Mouse (Mus musculus) urinary bladder, adult 2 months (tissue): Measurements from ENCODE around the gene Tor1b. TPM values are rescaled to one million over a fixed set of nuclear protein-coding genes. Genes with fewer than 3 reads are reported as not detected.
"Not testable (repeated sequence)": the region's sequence is repeated elsewhere in the genome, so short reads cannot be mapped to it uniquely, and the experiment has no call there.

Experiments used
- DNase-seq: peaks from one replicate; pipeline ENCODE4 v3.0.0; 2022; ENCODE audit warnings: low spot score
- polyA plus RNA-seq: library from polyadenylated mRNA; depleted of rRNA; stranded (reverse); fragments of >200 nt; gene quantifications from 2 replicates; pipeline ENCODE4 v1.2.3, GENCODE M21; 2012

Gene Tor1b
- polyA plus RNA-seq, 1 experiment: 47.1 TPM

DNA sequence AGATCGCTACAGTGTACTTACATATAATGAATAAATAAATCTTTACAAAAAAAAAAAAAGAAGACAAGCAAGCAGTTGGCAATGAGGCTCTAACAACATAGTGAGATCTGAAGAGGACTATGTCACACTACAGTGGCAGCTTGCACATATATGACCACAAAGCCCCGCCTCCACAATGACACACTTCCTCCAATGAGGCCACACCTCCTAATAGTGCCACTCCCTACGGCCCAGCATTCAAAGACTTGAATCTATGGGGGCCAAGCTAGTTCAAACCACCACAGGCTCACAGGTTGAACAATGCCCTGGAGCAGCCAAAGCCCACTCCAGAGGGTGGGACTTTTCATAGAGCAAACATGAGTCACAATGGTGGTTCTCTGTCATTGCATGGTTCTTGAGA is 20.8 kb upstream of the Tor1b start:
- no peak for DNase-seq

DNA sequence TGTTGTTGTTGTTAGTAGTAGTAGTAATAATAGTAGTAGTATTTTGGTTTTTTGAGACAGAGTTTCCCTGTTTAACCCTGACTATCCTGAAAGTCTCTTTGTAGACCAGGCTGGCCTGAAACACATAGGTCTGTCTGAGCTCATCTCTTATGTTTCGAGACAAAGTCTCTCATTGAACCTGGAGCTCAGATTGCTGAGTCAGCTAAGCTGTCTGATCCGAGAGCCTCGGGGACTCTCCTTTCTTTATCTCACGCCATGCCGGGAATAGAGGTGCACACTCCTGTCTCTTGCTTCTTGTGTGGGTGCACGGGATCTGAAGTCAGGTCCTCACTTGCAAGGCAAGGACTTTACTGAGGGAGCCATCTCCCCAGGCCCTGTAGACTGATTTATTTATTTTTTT is 19.7 kb upstream of the Tor1b start:
- no peak for DNase-seq

DNA sequence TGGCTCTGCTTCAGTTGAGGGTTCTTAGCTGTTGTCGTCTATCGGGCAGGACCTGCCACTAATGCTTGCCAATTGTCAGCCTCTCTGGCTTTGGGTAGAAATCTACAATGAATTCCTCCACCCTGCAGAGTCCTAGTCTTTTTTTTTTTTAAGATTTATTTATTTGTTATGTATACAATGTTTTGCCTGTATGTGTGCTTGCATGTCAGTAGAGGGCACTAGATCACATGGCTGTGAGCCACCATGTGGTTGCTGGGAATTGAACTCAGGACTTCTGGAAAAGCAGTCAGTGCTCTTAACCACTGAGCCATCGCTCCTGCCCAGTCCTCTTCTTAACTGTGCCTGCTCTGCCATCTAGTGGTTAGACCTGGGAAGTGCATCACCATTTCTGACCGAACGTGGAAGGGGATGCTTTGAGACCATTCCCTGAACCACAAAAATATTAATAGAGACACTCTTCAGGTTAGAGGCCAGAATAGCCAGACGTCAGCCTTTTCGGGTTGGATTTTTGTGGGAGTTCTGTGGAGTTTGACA is 18.8 kb upstream of the Tor1b start:
- DNase-seq: no peak

DNA sequence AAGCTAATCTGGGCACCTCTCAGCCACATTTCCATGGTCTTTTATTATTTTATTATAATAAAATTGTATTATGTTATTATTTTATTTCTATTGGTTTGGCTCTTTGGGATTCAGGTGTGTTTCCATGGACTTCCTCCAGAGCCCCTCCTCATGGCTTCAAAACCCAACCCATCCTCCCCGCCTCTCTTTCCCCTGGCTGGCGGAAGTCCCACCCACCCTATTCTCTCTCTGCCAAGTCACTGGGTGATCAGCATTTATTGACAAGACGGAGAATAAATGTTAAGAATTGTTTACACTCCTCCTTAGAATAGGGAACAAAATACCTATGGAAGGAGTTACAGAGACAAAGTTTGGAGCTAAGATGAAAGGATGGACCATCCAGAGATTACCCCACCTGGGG is 16.0 kb upstream of the Tor1b start:
- DNase-seq: no peak

DNA sequence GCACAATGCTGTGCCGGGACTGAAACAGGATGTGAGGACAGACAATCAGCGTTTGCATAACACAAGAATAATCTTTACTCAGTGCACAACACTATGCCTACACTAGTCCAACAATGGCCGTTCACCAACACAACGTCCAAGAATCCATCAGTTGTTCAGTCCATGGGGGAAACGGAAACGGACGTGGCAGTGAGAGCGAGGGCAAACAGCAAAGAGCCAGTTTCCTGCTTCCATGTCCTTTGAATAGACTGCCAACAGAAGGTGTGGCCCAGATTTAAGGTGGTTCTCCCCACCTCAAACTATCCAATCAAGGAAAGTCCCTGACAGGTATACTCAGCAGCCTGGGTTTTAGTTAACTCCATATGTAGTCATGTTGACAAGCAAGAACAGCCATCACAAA is 15.0 kb upstream of the Tor1b start:
- no peak for DNase-seq

DNA sequence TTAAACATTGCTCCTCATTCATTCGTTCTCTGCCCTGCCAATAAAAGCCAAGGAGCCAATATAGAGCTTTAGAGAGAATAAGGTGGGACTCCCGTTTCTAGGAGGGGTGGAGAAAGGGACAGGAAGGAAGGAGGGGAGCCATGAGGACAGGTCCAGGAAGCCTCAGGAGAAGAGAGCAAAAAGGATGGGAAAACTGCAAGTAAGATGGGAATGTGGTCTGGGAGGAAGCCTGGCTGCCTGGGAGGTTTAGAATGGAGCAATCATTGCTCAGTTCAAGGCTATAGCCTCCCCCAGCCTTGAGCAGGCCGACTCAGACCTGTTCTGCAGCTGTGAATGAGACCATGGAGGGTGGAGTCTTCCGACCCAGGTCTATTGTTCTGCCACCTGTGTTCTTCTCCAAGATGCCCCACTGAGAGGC is 14.2 kb upstream of the Tor1b start:
- no peak for DNase-seq

DNA sequence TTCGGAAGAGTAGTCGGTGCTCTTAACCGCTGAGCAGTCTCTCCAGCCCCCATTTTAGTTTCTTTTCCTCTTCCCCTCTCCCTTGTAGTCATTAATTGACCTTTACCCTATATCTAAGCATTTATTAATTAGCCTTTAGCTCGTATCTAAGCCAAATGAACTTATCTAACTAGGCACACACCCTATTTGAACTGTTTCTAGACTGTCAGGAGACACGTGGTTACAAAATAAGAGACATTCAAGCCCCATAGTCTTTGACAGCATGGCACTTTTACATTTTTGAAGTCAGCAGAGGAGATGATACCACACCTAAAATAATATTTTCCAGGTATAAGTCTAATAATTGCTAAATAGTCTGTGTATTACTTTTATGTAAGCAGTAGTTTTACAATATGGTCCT is 11.2 kb upstream of the Tor1b start:
- DNase-seq: no peak

DNA sequence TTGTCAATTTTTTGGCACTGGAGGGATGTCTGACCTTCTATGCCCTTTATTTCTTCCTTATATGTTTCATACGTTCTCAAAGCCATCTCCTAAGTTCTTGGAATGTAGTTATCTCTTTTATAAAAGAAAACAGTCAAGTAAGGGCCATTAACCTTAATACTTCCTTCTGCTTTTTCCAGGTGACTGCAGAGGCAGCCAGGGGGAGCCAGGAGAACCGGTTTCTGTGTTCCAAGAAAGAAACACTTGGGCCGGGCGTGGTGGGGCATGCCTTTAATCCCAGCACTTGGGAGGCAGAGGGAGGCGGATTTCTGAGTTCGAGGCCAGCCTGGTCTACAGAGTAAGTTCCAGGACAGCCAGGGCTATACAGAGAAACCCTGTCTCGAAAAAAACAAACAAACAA is 10.6 kb upstream of the Tor1b start:
- DNase-seq: not testable (repeated sequence)

DNA sequence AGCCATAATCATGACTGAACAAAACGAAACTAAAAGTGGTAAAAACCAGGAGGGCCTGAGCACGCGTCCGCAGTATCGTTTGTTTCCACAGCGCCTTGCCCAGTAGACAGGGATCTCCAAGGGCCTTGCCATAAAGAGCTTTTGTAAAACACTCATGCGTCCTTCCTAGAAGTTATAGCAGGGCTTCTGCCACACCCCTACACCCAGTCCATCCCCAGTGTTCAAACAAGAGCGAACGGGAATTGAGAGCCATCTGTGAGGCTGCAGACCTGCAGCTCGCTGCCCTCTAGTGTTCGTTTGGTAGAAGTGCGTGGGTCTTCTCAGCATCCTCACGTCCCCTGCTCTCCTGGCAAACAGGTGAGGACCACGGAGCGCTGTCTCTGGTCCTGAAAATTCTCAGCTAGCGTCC is 10.2 kb upstream of the Tor1b start:
- DNase-seq: no peak

DNA sequence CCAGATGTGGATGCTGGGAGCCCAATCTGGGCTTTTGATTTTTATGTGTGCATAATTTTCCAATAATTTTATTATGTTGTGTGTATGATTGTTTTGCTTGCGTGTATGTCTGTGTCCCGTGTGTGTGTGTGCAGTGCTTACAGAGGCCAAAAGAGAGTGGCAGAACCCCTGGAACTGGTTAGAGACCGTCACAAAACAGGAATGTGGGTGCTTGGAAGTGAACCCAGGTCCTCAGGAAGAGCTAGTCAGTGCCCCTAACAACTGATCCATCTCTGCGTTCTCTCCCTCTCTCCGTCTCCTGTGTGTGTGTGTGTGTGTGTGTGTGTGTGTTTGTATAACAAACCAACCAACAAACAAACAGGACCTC is 319 bp upstream of the Tor1b start:
- DNase-seq: no peak

DNA sequence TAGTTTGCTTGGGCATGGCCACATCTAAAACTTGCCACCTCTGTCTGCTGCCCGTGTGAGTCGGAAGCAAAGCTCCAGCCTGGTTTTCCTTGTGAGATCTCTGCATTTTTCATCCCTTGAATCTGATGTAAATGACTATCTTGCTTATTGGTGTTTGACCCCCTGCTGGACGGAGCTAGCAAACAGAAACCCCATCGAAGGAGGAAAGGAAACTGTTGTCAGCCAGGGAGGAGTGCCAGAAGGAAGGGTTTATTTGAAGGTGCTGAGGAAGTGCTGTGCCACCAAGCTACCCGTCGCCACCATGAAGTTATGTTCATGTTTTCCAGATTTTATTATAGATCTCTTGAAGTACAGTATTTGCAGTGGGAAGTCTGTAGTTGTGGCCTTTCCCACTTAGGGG is 2.0 kb downstream of the Tor1b start:
- DNase-seq: no peak

DNA sequence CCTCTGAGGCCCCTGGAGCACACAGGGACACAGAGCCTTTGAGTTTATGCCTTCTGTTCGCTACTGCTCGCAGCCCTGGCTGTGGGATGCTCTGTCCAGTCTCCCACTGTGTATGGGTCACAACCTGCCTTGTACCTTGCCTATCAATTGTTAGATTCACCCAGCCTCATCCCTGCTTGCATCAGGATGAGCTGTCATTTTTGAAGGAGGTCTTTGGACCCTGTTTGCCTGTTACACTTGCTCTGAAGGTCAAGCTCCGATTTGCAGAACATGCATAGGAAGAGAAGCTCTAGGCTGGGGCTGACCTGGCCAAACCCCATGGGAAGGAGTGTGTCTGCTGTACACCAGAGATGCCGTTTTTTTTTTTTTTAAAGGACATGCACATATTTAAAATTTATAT is 4.8 kb downstream of the Tor1b start:
- DNase-seq: no peak

DNA sequence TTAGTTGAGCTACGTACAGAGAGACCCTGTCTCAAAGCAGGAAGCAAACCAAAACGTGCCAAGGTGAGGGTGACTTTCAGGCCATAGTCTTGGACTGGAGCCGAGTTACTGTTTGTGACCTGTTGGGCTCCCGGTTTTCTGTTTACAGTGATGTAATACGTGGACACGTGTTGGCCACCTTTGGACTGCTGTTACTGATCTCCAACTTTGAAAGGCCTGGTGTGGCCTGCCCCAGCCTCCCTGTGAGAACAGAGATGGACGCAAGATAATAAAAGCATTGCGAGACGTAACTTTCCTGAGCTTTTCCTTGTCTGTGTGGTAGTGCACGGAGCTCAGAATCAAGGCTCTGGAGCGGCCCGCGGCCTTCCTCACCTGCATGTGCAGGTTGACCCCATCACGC is 6.0 kb downstream of the Tor1b start:
- no peak for DNase-seq

DNA sequence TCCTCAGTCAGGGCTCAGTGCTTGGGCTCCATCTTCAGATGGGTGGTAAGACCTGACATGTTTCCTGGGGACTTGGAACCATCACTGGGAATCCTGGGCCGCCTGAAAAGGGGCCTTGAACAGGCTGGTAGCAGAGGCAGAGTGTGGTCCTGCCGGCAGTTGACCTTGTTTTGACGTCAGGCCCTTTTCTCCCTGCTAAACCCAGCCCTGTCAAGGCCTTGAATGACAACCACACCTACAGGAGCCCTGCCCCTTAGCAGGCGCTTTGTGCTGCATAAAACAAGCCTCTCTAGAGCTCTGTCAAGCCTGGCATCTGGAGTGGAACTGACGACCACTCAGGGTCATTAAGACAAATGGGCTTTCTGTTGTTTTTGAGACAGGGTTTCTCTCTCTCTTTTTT is 7.1 kb downstream of the Tor1b start:
- no peak for DNase-seq

DNA sequence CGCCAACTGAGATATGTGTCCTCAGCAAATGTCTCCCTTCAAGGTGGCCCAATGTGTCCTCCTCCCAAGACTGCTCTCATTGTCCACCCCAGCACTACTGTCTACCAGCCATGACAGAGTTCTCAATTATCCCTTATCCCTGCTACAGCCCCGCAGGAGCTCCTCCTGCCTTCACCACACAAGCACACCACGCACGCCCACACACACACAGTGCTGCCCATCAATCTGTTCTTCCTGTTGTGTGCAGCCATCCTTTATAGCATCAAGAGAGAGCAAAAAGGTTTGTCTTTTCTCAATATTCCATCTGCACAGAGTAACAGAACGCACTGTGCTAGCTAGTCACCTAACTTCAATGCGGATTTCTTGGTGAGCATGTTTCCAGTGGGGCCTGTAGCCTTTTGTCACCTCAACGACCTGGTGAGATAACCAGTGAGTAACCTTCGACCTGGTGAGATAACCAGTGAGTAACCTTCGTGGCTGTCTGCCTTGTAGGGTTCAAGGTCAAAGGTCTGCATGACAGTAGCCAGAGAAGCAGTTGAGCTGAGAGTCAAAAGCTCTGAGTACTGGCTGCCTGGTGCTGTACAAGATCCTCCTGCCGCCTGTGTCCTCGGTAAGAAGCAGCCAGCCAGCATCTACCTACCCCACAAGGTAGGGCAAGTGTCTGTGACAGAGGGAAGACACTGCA is 10.0 kb downstream of the Tor1b start:
- no peak for DNase-seq

DNA sequence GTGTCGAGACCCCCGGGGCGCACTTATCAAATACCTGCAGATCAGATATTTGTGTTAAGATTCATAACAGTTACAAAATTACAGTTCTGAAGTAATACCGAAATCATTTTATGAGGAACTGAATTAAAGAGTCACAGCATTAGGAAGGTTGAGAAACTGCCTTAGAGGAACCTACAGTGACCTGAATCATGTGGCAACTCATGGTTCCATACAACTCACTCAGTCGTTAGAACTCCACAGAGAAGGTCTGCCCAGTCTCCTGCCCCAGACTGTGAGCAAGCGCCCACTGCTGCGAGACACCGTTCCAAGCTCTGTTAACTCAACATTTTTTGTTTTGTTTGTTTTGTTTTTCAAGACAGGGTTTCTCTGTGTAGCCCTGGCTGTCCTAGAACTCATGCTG is 12.9 kb downstream of the Tor1b start:
- no peak for DNase-seq

DNA sequence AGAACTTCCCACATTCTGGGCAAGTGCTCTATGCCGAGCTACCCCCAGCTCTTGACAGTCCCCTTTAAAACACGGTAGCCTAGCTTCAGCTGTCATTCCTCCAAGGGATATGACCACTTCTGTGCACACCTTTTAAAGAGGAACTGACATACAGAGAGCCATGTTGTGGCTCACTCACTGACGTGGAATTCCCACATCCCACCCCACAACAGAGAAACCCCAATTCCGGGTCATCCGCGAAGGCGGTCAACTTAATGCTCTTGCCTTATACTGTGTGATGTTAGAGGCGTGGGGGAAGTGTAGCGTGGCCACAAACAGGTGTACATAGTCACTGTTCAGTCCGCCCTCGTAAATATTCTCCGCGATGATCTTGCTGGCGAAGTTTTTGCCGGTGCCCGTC is 14.1 kb downstream of the Tor1b start:
- DNase-seq: no peak

DNA sequence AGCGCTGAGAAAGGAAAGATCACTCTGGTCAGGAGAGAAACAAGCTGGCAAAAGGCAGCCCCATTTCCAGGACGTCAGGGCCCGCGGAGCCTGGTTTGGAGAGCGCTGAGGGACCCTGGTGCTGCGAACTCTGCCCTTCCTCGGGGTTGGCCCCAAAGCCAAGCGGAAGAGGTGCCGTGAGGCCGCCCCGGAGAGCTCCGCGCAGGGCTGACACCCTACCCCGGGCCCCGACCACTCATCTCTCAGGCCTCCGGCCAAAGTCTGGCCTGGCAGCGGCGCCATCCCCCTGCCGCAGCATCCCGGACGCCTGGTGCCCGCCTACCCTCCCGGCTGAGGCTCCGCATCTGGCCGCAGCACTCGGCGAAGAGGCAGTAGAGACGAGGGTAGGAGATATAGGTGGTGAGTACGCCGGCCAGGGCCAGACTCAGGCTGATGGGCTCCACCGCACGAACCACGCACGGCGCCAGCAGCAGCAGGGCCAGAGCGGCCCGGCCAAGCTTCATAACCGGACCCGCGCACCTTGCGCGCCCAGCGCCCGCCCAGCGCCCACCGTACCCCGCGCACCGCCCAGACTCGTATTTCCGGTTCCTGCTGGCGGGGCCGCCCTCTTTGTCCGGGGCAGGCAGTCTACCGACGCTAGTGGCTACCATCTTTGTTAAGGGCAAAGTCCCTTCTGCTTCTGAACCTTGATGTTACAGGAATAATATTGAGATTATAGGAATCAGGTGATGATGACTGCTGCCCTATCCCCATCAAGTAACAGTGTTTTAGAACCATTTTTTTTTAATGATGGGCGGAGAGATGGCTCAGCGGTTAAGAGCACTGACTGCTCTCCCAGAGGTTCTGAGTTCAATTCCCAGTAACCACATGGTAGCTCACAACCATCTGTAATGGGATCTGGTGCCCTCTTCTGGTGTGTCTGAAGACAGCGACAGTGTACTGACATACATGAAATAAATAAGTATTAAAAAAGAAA is 14.9 kb downstream of the Tor1b start, which contains the start of gene Tor1a:
TSS of gene Tor1a (minus strand) at position 582 of the 976 bp plus-strand sequence.
- DNase-seq: peak; percentile 81

DNA sequence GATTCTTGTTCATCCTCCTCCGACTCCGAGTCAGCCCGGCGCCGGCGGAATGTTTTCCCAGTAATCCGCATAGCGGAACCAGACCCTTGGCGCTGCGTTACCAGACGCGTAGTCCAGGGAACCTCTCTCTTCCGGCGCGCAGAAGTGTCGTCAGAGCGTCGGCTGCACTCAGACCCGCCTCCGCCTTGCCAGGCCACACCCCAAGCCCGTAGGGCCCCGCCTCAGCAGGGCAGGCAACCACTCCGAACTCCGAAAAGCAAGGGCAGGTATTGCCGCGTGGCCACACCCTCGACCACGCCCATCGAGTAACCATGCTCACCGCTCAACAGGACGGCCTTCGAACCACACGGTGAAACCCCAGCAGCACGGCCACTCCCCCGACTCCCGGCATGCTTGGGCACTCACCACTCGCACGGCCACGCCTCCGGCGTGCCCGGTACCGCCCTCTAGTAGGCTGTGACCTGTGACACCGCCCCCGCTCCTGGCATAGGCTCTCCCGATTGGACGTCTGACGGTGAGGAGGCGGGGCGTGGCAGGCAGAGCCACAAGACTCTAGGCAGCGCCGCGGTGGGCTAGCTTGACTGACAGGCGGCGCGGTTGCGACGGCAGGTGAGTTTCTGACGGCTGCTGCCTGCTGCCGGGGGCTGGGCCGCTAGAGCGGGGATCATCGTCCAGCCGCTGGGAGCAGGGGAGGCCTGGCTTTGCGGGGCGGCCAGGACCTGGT is 29.2 kb downstream of the Tor1b start, which contains the start of the genes BC005624 and Usp20:
TSS of gene BC005624 (minus strand) at position 412 of the 724 bp plus-strand sequence.
TSS of gene Usp20 (plus strand) at position 490 of the 724 bp plus-strand sequence.
- peak; percentile 94 for DNase-seq

DNA sequence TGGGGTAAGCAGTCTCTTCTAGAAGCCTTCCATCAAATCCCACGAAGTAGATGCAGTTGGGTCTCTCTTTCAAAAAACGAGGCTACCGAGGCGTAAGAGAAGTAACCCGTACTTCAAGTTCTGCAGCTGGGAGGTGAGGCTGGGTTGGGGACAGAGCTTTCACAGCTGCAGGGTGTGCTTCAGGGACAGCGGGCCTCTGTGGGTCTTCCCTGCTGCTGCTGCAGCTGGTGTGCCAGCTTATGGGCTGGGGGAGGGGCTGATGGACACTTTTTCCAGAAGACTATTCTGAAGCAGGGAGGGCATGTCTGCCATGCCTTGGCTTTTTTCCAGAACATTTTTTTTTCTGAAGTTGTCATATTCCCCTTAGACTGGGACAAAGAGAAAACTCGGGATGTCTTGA is 30.3 kb downstream of the Tor1b start:
- no peak for DNase-seq

DNA sequence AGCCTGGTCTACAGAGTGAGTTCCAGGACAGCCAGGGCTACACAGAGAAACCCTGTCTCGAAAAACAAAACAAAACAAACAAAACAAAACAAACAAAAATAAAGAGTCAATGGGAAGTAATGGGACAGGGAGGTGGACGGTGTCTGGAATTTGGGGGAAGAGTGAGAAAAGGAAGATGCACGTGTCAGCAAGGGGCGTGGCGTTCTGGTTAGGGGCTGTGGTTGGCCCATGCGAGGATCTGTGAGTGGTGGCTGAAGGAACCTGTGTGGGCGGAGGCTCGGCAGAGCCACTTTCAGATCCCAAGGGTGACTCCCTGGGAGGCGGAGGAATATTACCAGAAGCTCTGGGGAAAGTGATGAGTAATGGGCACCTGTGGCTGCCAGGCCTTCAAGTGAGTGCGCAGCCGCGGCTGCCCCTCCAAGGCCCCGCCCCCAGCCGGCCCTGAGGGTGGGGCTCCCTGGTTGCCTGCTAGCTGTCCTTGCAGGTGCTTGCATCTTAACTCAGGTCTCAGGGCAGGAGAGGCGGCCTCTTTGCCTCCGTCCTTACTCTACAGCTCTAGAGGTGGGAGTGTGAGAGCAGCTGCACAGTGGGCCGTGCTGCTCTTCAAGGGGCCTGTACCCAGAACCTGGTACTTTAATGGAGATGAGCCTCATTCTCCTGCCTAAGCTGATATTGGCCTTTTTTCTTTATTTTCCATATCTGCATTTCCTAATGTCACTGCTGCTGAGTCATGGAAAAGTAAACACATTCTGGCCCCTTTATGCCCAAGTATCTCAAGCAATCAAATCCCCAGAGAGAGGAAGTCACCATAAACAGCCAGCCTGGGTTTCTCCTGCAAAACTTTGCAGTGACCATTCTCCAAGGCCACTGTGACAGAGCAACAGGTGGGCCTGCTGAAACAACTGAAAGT is 32.6 kb downstream of the Tor1b start:
- DNase-seq: peak; percentile 56
